Mouse (Mus musculus) brown adipose tissue, adult 24 weeks (tissue): ENCODE results near the gene Dusp5. TPM values are rescaled to one million over a fixed set of nuclear protein-coding genes. Genes with fewer than 3 reads are reported as not detected.

Experiments
- H3K27ac ChIP-seq: fragments of 200-500 bp; replicated peaks from 2 replicates; pipeline ENCODE4 v1.5.1; 2012; ENCODE audit warnings: low read depth, mild to moderate bottlenecking, low read length
- H3K4me1 ChIP-seq: fragments of 200-500 bp; 2 replicates; pipeline ENCODE4 v1.6.1; 2012; ENCODE audit warnings: low read length, mixed read lengths; ENCODE audit not compliant: control insufficient read depth, insufficient read depth, insufficient read length
- H3K4me3 ChIP-seq: fragments of 200-500 bp; 2 replicates; pipeline ENCODE4 v1.5.1; 2012; ENCODE audit warnings: low read depth, mild to moderate bottlenecking, low read length, moderate library complexity; ENCODE audit not compliant: insufficient read depth
- polyA plus RNA-seq: library from polyadenylated mRNA; stranded (reverse); fragments of >200 nt; gene quantifications from 2 replicates; pipeline ENCODE4 v1.2.4, GENCODE M21; 2012; ENCODE audit not compliant: missing spikeins, insufficient read depth, insufficient read length

Dusp5 gene
- polyA plus RNA-seq, 1 experiment = 0.83 TPM

- Histone ChIP-seq H3K4me1 (no peaks in the 10 kb centered on the region), H3K4me3 (no peak overlapping the region)
Observed at GRCm38 (mm10) chr19:53501765-53502164, 27.1 kb upstream of the Dusp5 start.

GRCm38 (mm10) chr19:53502891-53503371 lies 26.0 kb upstream of the Dusp5 start:
- H3K27ac ChIP-seq = no peak overlapping the region
- H3K4me3 ChIP-seq = no peak overlapping the region
- H3K4me1 ChIP-seq = no peaks in the 10 kb centered on the region

More at GRCm38 (mm10) chr19:53501765-53502164, 27.1 kb upstream of the Dusp5 start:
- no peak overlapping the region for H3K27ac ChIP-seq

- Histone ChIP-seq H3K27ac (no peak overlapping the region), H3K4me3 (no peak overlapping the region), H3K4me1 (no peaks in the 10 kb centered on the region)
Observed at GRCm38 (mm10) chr19:53504181-53504580, 24.7 kb upstream of the Dusp5 start.

GRCm38 (mm10) chr19:53505728-53506127 lies 23.2 kb upstream of the Dusp5 start:
- H3K27ac ChIP-seq = no peak overlapping the region
- no peaks in the 10 kb centered on the region for H3K4me1 ChIP-seq
- no peak overlapping the region for H3K4me3 ChIP-seq

- Histone ChIP-seq H3K4me3 (no peak overlapping the region), H3K27ac (no peak overlapping the region), H3K4me1 (no peaks in the 10 kb centered on the region)
Observed at GRCm38 (mm10) chr19:53507497-53507896, 21.4 kb upstream of the Dusp5 start.

- Histone ChIP-seq H3K4me1 (no peaks in the 10 kb centered on the region), H3K4me3 (no peak overlapping the region), H3K27ac (no peak overlapping the region)
Observed at GRCm38 (mm10) chr19:53511244-53511934, 17.5 kb upstream of the Dusp5 start.

- H3K4me1 ChIP-seq = no peaks in the 10 kb centered on the region
- no peak overlapping the region for H3K4me3 ChIP-seq
- no peak overlapping the region for H3K27ac ChIP-seq
Observed at GRCm38 (mm10) chr19:53517370-53518096, 11.4 kb upstream of the Dusp5 start.

- Histone ChIP-seq H3K4me1 (no peaks in the 10 kb centered on the region), H3K4me3 (no peak overlapping the region), H3K27ac (no peak overlapping the region)
Observed at GRCm38 (mm10) chr19:53519549-53519948, 9.4 kb upstream of the Dusp5 start.

GRCm38 (mm10) chr19:53519981-53520380 lies 8.9 kb upstream of the Dusp5 start:
- Histone ChIP-seq H3K27ac (no peak overlapping the region), H3K4me1 (no peaks in the 10 kb centered on the region), H3K4me3 (no peak overlapping the region)

GRCm38 (mm10) chr19:53521137-53521795 lies 7.6 kb upstream of the Dusp5 start:
- H3K27ac ChIP-seq = no peak overlapping the region
- H3K4me3 ChIP-seq = no peak overlapping the region
- H3K4me1 ChIP-seq = no peaks in the 10 kb centered on the region

- Histone ChIP-seq H3K4me3 (no peak overlapping the region), H3K4me1 (peaks cover 2% of the 10 kb centered on the region; the same call in 1 of the 2 replicates), H3K27ac (no peak overlapping the region)
Observed at GRCm38 (mm10) chr19:53527480-53527879, 1.4 kb upstream of the Dusp5 start.

GRCm38 (mm10) chr19:53528131-53528621 lies 733 bp upstream of the Dusp5 start:
- Histone ChIP-seq H3K27ac (no peak overlapping the region), H3K4me1 (peaks cover 2% of the 10 kb centered on the region; the same call in 1 of the 2 replicates), H3K4me3 (peak overlapping the region; percentile 86)

GRCm38 (mm10) chr19:53529455-53529704 lies 471 bp downstream of the Dusp5 start:
- Histone ChIP-seq H3K4me3 (peak overlapping the region; percentile 86), H3K27ac (no peak overlapping the region), H3K4me1 (peaks cover 2% of the 10 kb centered on the region; the same call in 1 of the 2 replicates)

GRCm38 (mm10) chr19:53529705-53530562 lies 1.0 kb downstream of the Dusp5 start:
- H3K4me3 ChIP-seq = peak overlapping the region; percentile 86
- H3K4me1 ChIP-seq = peaks cover 2% of the 10 kb centered on the region; the same call in 1 of the 2 replicates
- no peak overlapping the region for H3K27ac ChIP-seq

- Histone ChIP-seq H3K27ac (no peak overlapping the region), H3K4me3 (no peak overlapping the region), H3K4me1 (peaks cover 6% of the 10 kb centered on the region)
Observed at GRCm38 (mm10) chr19:53531416-53531815, 2.5 kb downstream of the Dusp5 start.
